Mouse (Mus musculus): ENCODE data around the gene Cluap1.
"Not testable (repeated sequence)": the region's sequence is repeated elsewhere in the genome, so short reads cannot be mapped to it uniquely, and the experiment has no call there.

The Cluap1 gene

DNA sequence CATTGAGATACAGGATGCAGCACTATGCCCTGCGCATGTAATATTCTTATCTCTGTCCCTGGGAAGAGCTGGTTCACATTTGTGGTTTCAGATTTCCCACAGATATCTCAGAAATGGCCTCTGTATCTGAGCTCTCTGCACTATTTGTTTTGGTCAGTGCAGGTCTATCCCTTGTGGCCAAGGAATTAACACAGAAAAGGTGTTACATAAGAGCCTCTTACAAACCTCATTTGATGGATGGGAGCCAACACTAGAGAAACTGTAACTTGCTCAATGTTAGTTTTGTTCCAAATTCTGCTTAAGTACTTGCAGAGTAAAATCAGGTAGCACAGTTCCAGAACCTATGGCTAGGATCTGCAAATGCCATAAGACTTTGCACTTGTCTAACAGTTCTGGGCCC, 25.5 kb downstream of the Cluap1 start:
- DNase-seq (ENCODE audit: low spot score in 2 of 2) = no peak

- no peak for DNase-seq (ENCODE audit: low spot score in 2 of 2)
These were observed 26.1 kb downstream of the Cluap1 start for GRCm38 (mm10) chr16:3934701-3935100.

GRCm38 (mm10) chr16:3951141-3951540, 42.5 kb downstream of the Cluap1 start:
- DNase-seq (ENCODE audit: low spot score in 2 of 2) = no peak

DNA sequence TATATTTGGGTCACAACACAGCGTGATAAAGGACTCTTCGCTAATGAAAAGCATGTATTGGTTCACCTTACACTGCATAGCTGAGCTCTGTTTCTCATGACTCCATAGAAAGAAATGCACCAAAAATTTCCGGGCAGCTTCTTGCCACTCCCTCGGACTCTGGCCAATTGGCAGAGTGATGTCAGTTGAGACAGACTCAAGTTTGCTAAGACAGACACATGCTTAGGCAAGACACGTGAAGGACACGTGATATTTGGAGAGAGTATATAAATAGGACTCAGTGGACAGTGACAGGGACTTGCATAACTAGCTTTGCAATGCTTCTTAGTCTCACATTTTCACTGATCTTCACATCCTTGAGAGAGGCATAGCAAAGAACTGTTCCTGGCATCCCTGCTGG, 47.8 kb downstream of the Cluap1 start:
- DNase-seq (ENCODE audit: low spot score in 2 of 2) = no peak

- no peak for DNase-seq (ENCODE audit: low spot score in 2 of 2)
These were observed 50.7 kb downstream of the Cluap1 start for GRCm38 (mm10) chr16:3959261-3959660.

- no peak for DNase-seq (ENCODE audit: low spot score in 2 of 2)
These were observed 56.4 kb downstream of the Cluap1 start for GRCm38 (mm10) chr16:3964990-3965389.

- DNase-seq (ENCODE audit: low spot score in 2 of 2) = no peak
These were observed 56.9 kb downstream of the Cluap1 start for GRCm38 (mm10) chr16:3965534-3965933.

DNA sequence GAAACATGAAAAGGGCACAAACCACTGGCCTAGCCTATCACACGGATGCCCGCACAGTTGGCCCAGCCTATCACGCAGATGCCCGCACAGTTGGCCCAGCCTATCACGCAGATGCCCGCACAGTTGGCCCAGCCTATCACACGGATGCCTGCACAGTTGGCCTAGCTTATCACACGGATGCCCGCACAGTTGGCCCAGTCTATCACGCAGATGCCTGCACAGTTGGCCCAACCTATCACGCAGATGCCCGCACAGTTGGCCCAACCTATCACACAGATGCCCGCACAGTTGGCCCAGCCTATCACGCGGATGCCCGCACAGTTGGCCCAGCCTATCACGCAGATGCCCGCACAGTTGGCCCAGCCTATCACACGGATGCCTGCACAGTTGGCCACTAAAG, 65.9 kb downstream of the Cluap1 start:
- DNase-seq (ENCODE audit: low spot score in 2 of 2) = not testable (repeated sequence)

DNA sequence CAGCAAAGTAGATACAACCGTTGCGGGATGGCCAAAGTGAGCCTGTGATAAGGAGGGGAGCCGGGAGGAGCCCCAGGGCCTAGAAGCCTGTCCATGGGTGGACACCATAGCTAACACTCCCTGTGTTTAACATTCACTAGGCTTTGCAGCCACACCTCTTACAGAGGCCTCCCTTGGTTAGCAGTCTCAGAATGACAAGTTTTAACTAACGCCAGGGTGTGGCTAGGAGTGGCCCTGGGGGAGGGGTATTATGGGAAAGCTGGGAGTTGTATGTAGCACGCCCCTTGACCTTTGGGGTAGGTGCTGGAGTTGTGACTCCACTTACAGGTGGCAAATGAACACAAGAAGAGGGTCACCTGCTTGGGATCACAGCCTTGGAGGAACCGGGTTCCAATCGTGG, 67.1 kb downstream of the Cluap1 start:
- no peak for DNase-seq (ENCODE audit: low spot score in 2 of 2)

DNA sequence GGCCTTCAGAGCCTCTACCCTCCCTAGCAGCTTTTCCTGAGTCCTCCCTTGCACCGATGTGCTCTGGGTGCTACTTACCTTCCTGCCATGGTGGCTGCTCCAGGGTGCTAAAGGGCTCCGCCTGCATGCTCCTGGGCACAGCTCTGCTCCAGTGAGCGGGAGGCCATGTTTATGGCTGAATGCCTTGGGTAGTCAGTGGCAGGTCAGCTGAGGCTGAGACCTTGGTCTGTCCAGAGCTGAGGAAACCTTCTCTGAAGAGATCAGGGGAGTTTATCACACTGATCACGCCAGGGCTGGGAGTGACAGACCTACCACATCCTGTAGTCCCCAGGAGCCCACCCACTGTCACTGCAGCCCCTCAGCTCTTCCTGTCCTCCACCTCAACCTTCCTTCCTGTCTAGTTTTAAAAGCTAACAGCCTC, 67.7 kb downstream of the Cluap1 start, which contains the start of gene Nlrc3:
Gene Nlrc3 (minus strand): TSS at position 382 of the 421 bp plus-strand sequence.
- DNase-seq (ENCODE audit: low spot score in 2 of 2) = no peak

DNA sequence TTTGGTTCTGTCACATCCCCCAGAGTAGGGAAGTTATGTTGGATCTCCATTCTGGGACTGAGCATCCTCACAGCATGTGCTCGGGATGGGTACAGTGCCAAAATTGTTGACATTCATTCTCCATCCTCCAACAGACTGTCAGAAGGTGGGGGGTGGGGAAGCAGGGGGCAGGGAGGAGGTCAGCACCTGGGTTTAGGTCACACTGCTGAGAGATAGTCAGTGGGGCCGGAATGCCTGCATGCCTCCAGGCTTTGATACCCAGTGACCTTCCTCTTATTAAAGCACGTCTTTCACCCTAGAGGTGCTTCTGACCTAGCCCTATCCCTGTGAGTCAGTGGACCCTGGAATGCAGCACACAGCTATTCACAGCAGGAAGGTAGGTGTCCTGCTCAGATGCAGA, 68.1 kb downstream of the Cluap1 start:
- DNase-seq (ENCODE audit: low spot score in 2 of 2) = no peak

- DNase-seq (ENCODE audit: low spot score in 2 of 2) = no peak
These were observed 73.6 kb downstream of the Cluap1 start for GRCm38 (mm10) chr16:3982173-3982572.

GRCm38 (mm10) chr16:3983146-3983700, 74.6 kb downstream of the Cluap1 start:
- no peak for DNase-seq (ENCODE audit: low spot score in 2 of 2)

DNA sequence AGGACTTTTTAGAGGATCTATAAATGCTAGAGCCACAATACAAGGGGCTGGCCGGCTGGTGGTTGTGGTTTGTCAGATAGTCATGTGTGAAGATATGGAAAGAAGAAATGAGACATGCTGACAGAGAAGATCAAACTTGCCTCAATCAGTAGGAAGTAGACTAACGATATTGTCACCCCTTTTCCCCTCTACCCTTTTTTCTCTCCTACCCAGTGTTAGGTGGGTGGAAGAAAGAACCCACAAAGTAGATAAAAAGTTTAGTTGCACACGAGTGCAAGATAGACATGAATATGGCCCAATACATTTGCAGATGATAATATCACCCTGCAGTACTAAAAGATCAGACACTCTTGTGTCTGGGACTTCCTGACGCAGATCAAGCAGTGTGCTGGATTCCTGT, 79.8 kb downstream of the Cluap1 start:
- no peak for DNase-seq (ENCODE audit: low spot score in 2 of 2)

Data from right cerebral cortex, adult 2 months (tissue).